Mouse (Mus musculus): ENCODE data around the gene S1pr4. TPM values are rescaled to one million over a fixed set of nuclear protein-coding genes. Genes with fewer than 3 reads are reported as not detected.

Gene S1pr4
- total and polyA plus RNA-seq, 3 experiments, result 0.81 to 3.1 (median 1.1) TPM

GRCm38 (mm10) chr10:81497401-81498270 is 2.3 kb downstream of the S1pr4 start:
- TF ChIP-seq POLR2A (IDR thresholded peaks at IDR 0.05; ENCODE audit: insufficient read depth, low read depth, low read length) (no peak), EP300 (IDR thresholded peaks at IDR 0.05; ENCODE audit: insufficient read depth, low read depth, low read length) (no peak), CTCF (IDR thresholded peaks at IDR 0.05) (no peak)
- H3K9ac ChIP-seq (ENCODE audit: low read depth, low read length), result no peak overlapping the region
- peaks cover 4% of the 10 kb centered on the region for H3K79me2 ChIP-seq (replicated peaks; ENCODE audit: control insufficient read depth, insufficient read depth, low read length)
- H3K36me3 ChIP-seq (ENCODE audit: control insufficient read depth, insufficient read depth, low read length), result no peaks in the 10 kb centered on the region
- no peak overlapping the region; the same call in 1 of the 2 replicates for H3K27ac ChIP-seq
- peaks cover 2% of the 10 kb centered on the region for H3K4me1 ChIP-seq (ENCODE audit: control insufficient read depth, insufficient read depth, low read length)
- peak in 1 of 2 experiments; percentile 23 for DNase-seq
- H3K27me3 ChIP-seq (ENCODE audit: control insufficient read depth, insufficient read depth, low read length), result no peaks in the 10 kb centered on the region
- WGBS, result 73% methylated on average over 17 of the region's 17 CpGs
- intact Hi-C loops (cut with DNase I), result loop anchor here (10.0 kb wide), 1 partner anchor 593 kb away; the partner anchor contains the start of gene Timm13
- H3K4me3 ChIP-seq, result no peak overlapping the region

- intact Hi-C loops (cut with DNase I), result loop anchor here (10.0 kb wide), 1 partner anchor 592 kb away; the partner anchor contains the start of gene Timm13
- Histone ChIP-seq H3K4me3 (peak overlapping the region; percentile 87; the same call in 1 of the 2 replicates), H3K9ac (ENCODE audit: low read depth, low read length) (no peak overlapping the region), H3K27ac (peak overlapping the region; percentile 96), H3K79me2 (replicated peaks; ENCODE audit: control insufficient read depth, insufficient read depth, low read length) (peaks cover 4% of the 10 kb centered on the region), H3K36me3 (ENCODE audit: control insufficient read depth, insufficient read depth, low read length) (no peaks in the 10 kb centered on the region), H3K27me3 (ENCODE audit: control insufficient read depth, insufficient read depth, low read length) (no peaks in the 10 kb centered on the region), H3K4me1 (ENCODE audit: control insufficient read depth, insufficient read depth, low read length) (peaks cover 2% of the 10 kb centered on the region)
- no peak for DNase-seq
- TF ChIP-seq EP300 (IDR thresholded peaks at IDR 0.05; ENCODE audit: insufficient read depth, low read depth, low read length) (no peak), POLR2A (IDR thresholded peaks at IDR 0.05; ENCODE audit: insufficient read depth, low read depth, low read length) (no peak), CTCF (IDR thresholded peaks at IDR 0.05) (no peak)
- WGBS, result 25% methylated on average over 4 of the region's 4 CpGs
These were observed 3.0 kb downstream of the S1pr4 start for GRCm38 (mm10) chr10:81496969-81497368.

- TF ChIP-seq POLR2A (IDR thresholded peaks at IDR 0.05; ENCODE audit: insufficient read depth, low read depth, low read length), result peak; percentile 80
- TF ChIP-seq EP300 (IDR thresholded peaks at IDR 0.05; ENCODE audit: insufficient read depth, low read depth, low read length), result no peak; the same call in 1 of the 2 replicates
- peak within 1 kb of the TSS; percentile 96 for H3K27ac ChIP-seq
- H3K4me3 ChIP-seq, result peak within 1 kb of the TSS; percentile 87
- intact Hi-C loops (cut with DNase I), result loop anchor here (10.0 kb wide), 1 partner anchor 592 kb away; the partner anchor contains the start of gene Timm13
- H3K27me3 ChIP-seq (ENCODE audit: control insufficient read depth, insufficient read depth, low read length), result no peaks in the 10 kb centered on the region
- H3K79me2 ChIP-seq (replicated peaks; ENCODE audit: control insufficient read depth, insufficient read depth, low read length), result peaks cover 4% of the 10 kb centered on the region
- peaks cover 2% of the 10 kb centered on the region for H3K4me1 ChIP-seq (ENCODE audit: control insufficient read depth, insufficient read depth, low read length)
- peak within 1 kb of the TSS; percentile 94 for H3K9ac ChIP-seq (ENCODE audit: low read depth, low read length)
- H3K36me3 ChIP-seq (ENCODE audit: control insufficient read depth, insufficient read depth, low read length), result no peaks in the 10 kb centered on the region
- under 1% methylated on average over 45 of the region's 45 CpGs for WGBS
- peak; percentile 97 to 99 for DNase-seq
These were observed 3.5 kb downstream of the S1pr4 start, which contains the start of gene Ncln for GRCm38 (mm10) chr10:81496264-81496901. Gene Ncln, minus strand, starts transcription at chr10:81496392.

- Histone ChIP-seq H3K27me3 (ENCODE audit: control insufficient read depth, insufficient read depth, low read length) (no peaks in the 10 kb centered on the region), H3K4me3 (peak overlapping the region; percentile 87), H3K79me2 (replicated peaks; ENCODE audit: control insufficient read depth, insufficient read depth, low read length) (peaks cover 4% of the 10 kb centered on the region), H3K27ac (peak overlapping the region; percentile 71), H3K36me3 (ENCODE audit: control insufficient read depth, insufficient read depth, low read length) (no peaks in the 10 kb centered on the region), H3K9ac (ENCODE audit: low read depth, low read length) (peak overlapping the region; percentile 94), H3K4me1 (ENCODE audit: control insufficient read depth, insufficient read depth, low read length) (peaks cover 2% of the 10 kb centered on the region)
- TF ChIP-seq CTCF (IDR thresholded peaks at IDR 0.05), result no peak
- no peak for TF ChIP-seq POLR2A (IDR thresholded peaks at IDR 0.05; ENCODE audit: insufficient read depth, low read depth, low read length)
- TF ChIP-seq EP300 (IDR thresholded peaks at IDR 0.05; ENCODE audit: insufficient read depth, low read depth, low read length), result 0 out of 2 replicates have a peak, but pooled peaks have one; percentile 1
- DNase-seq, result no peak
- 1% methylated on average over 41 of the region's 41 CpGs for WGBS
- intact Hi-C loops (cut with DNase I), result loop anchor here (10.0 kb wide), 1 partner anchor 591 kb away; the partner anchor contains the start of gene Timm13
These were observed 4.2 kb downstream of the S1pr4 start for GRCm38 (mm10) chr10:81495616-81496263.

- no peak overlapping the region; the same call in 1 of the 2 replicates for H3K27ac ChIP-seq
These were observed 4.8 kb downstream of the S1pr4 start for GRCm38 (mm10) chr10:81495151-81495550.

More at GRCm38 (mm10) chr10:81495151-81495550, 4.8 kb downstream of the S1pr4 start:
- no peak for TF ChIP-seq CTCF (IDR thresholded peaks at IDR 0.05)
- TF ChIP-seq EP300 (IDR thresholded peaks at IDR 0.05; ENCODE audit: insufficient read depth, low read depth, low read length), result no peak
- TF ChIP-seq POLR2A (IDR thresholded peaks at IDR 0.05; ENCODE audit: insufficient read depth, low read depth, low read length), result no peak
- WGBS, result 67% methylated on average over 6 of the region's 6 CpGs
- H3K79me2 ChIP-seq (replicated peaks; ENCODE audit: control insufficient read depth, insufficient read depth, low read length), result peaks cover 4% of the 10 kb centered on the region
- H3K9ac ChIP-seq (ENCODE audit: low read depth, low read length), result peak overlapping the region; percentile 94; the same call in 1 of the 2 replicates
- H3K36me3 ChIP-seq (ENCODE audit: control insufficient read depth, insufficient read depth, low read length), result no peaks in the 10 kb centered on the region
- DNase-seq, result no peak
- peak overlapping the region; percentile 87 for H3K4me3 ChIP-seq
- H3K27me3 ChIP-seq (ENCODE audit: control insufficient read depth, insufficient read depth, low read length), result no peaks in the 10 kb centered on the region
- H3K4me1 ChIP-seq (ENCODE audit: control insufficient read depth, insufficient read depth, low read length), result peaks cover 2% of the 10 kb centered on the region
- intact Hi-C loops (cut with DNase I), result loop anchor here (10.0 kb wide), 1 partner anchor 590 kb away; the partner anchor contains the start of gene Timm13
